Mouse (Mus musculus): Measurements from ENCODE around the gene Srcap.
"Not testable (repeated sequence)": the region's sequence is repeated elsewhere in the genome, so short reads cannot be mapped to it uniquely, and the experiment has no call there.

Gene Srcap

GRCm38 (mm10) chr7:127511808-127512230 is at the start of gene Srcap:
Srcap (plus strand) TSS chr7:127511983.
- peak; percentile 99 for DNase-seq (ENCODE audit: low read depth)

DNA sequence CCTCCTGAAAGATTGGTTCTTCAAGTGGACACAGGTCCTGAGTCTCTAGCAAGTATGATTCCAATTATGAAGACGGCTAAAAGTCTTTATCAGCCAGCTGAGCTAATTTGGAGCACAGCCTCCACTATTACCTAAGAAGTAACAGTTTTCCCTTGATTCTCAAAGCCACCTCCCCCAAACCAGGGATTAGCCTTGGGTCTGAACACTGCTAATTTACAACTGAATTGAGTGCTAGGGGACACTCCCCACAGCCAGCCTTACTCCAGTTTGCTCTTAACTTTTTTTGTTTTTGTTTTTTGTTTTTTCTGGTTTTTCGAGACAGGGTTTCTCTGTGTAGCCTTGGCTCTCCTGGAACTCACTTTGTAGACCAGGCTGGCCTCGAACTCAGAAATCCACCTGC is 46.6 kb upstream of the Srcap start:
- no peak for DNase-seq (ENCODE audit: low read depth)

GRCm38 (mm10) chr7:127465670-127466069 is 46.1 kb upstream of the Srcap start:
- DNase-seq (ENCODE audit: low read depth), result not testable (repeated sequence)

GRCm38 (mm10) chr7:127466606-127467005 is 45.2 kb upstream of the Srcap start:
- no peak for DNase-seq (ENCODE audit: low read depth)

DNA sequence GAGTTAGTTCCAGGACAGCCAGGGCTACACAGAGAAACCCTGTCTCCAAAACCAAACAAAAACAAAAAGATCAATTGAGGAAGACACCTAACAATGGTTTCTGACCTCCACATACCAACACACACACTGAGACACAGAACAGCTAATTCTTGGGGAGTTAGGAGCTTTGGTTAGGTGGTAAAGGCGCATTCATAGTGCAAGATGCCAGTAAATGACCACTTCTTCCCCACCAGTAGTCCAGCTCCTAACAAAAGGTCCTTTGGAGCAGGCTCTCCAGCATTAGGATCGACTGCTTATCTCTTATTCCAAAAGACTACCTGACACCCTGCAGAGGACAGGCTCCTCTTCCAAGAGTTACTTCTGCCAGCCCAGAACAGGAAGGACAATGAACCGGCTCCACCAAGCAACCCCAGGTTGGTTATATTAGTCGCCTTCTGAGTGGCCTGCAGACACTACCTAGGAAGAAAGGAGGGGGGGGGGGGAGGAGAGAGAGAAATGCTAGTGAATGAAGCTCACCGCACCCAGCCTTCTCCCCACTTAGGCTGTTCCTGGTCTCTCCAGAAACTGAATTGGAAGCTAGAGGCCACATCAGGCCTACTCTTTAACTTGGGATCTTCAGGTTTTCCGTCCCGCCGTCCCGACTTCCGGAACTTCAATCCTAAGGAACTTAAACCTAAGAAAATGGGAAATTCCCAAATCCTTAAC is 41.6 kb upstream of the Srcap start:
- peak; percentile 75 for DNase-seq (ENCODE audit: low read depth)

- peak; percentile 99 for DNase-seq (ENCODE audit: low read depth)
Observed at GRCm38 (mm10) chr7:127470743-127471645, 40.8 kb upstream of the Srcap start.

DNA sequence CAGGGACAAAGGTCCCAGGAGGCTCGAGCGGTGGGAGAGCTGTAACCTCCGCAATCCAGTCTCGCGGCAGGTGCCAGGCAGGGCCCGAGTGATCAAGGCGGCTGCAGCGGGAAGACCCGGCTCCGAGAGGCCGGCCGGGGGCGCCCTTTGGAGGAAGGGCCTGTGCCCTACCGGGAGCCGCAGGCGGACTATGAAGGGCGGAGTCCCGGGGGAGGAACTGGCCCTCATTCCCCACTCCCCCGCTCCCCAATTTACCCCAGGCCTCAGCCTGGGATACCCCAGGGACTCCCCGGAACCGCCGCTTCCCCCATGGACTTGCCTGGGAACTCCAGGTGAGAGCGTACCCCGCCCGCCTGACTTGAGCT is 40.2 kb upstream of the Srcap start:
- DNase-seq (ENCODE audit: low read depth), result no peak

- peak; percentile 52 for DNase-seq (ENCODE audit: low read depth)
Observed at GRCm38 (mm10) chr7:127472060-127472459, 39.7 kb upstream of the Srcap start.

- peak; percentile 50 for DNase-seq (ENCODE audit: low read depth)
Observed at GRCm38 (mm10) chr7:127473705-127474104, 38.1 kb upstream of the Srcap start.

DNA sequence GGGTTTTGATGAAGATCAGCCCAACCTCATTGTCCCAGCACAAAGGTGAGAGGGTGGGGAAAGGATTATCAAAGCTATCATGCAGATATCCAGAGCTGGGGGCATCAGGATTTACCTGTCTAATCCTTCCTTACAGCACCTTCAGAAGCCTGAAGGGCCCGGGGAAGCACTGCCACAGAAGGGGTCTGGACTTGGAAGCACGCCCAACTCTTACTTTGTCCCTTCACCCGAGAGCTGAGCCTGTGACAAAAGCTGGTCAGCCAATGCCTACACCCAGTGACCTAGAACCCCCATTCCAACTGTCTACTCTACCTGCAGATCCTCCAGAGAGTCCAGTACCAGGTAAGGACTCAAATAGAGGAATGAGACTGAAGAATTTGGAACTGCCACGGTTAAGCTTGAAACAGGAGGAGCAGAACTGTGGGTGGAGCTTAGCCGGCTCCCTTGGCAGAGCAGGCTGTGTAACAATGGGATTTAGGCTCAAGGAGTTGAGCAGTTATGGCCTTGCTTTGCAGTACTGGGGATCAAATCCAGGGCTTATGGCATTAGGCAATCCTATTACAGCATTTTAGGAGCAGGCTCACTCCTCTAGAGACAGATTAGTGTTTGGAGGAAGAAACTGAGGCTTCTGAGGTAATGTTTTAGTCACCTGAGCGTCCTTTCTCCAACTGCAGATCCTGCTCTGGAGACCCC is 37.3 kb upstream of the Srcap start:
- no peak for DNase-seq (ENCODE audit: low read depth)

DNA sequence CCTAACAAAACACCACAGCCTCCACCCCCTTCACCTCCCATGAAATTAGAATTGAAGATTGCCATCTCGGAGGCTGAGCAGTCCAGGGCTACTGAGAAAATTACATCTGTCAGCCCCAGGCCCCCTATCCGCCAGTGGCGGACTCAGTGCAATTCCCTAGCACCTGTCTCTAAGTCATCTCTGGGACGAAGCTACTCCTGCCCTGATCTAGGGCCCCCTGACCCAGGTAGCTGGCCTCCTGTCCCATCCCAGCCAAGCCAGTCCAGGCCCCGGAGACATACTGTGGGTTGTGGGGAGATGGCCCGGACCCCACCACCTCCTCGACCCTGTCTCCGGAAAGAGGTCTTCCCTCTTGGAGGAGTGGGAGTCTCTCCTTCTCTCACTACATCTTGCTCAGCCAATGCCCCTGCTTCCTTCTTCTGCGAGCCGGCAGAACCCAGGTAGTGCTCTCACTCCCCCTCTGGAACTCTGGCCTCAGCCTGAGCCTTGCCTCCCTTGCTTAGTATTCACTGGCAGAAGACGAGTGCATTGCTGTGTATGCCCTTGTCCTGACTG is 36.5 kb upstream of the Srcap start:
- no peak for DNase-seq (ENCODE audit: low read depth)

- DNase-seq (ENCODE audit: low read depth), result no peak
Observed at GRCm38 (mm10) chr7:127476336-127476735, 35.4 kb upstream of the Srcap start.

- DNase-seq (ENCODE audit: low read depth), result no peak
Observed at GRCm38 (mm10) chr7:127476855-127477254, 34.9 kb upstream of the Srcap start.

DNA sequence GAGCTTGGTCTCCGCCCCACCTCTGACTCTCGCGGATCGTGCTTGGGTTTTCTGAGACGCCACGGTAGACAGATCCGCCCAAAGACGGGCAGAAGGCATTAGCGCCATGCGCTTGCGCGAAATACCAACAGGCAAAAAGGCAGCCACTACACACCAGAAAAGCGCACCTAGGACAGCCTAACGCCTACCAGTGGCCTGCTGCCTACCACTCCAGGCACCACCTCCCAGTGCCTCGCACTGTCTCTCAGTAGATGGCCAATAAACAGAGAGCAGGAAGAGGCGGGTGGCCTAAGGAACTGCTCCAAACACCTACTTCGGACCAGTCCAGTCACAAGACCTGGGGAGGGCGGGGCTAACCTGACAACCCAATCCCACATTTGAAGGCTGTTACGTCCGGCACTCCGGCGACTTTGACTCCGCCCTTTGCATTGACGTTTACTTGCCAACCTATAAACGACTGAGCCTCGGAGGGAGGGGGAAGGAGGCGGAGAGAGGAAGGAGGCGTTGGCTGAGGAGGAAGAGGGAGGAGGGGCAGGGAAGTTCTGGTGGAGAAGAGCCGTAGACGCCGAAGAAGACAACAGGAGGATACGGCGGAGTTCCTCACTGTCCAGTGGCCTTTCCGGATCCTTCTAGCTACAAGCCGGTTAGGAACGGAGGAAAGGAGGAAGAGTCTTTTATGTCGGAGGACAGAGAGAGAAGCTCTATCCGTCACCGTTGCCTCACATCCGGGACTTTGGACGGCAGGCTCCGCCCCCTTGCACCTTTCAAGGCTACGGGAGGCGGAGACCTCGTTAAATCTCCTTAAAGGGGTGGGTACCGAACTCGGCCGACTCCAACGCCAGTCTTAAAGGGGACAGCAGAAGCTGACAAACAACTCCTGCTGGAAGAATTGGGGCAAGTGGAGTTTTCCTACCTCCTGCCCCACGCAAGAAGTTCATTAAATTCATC is 33.8 kb upstream of the Srcap start:
- peak; percentile 100 for DNase-seq (ENCODE audit: low read depth)

- DNase-seq (ENCODE audit: low read depth), result peak; percentile 99
Observed at GRCm38 (mm10) chr7:127478635-127479317, 33.0 kb upstream of the Srcap start, which contains the start of gene Fbrs. Fbrs (plus strand) TSS chr7:127479199.

GRCm38 (mm10) chr7:127479318-127480225 is 32.2 kb upstream of the Srcap start:
- DNase-seq (ENCODE audit: low read depth), result no peak

GRCm38 (mm10) chr7:127480321-127480720 is 31.5 kb upstream of the Srcap start:
- DNase-seq (ENCODE audit: low read depth), result peak; percentile 64

DNA sequence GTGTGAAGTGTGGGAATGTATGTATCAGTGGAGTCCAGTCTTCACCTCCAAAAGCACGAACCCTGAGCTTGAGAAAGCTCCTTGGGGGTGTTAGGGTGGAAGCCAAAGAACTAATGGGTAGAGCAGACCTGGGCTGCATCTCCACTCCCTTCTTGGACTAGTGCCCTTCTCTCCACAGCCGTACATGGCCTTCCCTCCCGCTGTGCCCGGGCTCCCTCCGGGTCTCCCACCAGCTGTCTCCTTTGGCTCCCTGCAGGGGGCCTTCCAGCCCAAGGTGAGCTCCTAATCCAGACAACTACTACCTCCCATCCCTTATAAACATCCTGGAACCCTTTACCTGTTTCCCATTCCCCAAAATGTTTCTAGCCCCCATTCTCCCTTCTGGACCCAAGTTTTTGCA is 26.4 kb upstream of the Srcap start:
- no peak for DNase-seq (ENCODE audit: low read depth)

- not testable (repeated sequence) for DNase-seq (ENCODE audit: low read depth)
Observed at GRCm38 (mm10) chr7:127488364-127488763, 23.4 kb upstream of the Srcap start.
